Mouse (Mus musculus): ENCODE results near the gene Hgd.
A peak's percentile ranks its signal among the peaks of the same experiment; 100 is the strongest.

Hgd gene

DNA sequence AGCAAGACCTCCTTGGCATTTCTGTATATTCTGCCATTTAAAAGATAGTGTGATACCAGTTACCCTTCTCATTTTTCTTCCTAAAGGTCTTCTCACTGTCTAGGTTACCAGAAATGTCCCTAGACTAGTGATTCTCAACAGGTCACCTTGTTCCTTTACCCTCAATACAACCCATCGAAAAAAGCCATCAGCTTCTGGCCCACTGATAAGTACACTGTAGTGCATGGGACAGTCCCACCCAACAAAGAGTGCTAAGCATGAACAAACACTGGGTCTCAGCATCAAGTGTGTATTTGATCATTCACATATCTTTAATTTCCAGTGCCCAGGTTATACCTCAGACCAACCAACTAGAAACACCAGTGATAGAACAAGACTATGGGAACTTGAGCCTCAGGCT, 55.1 kb downstream of the Hgd start:
- no peak for DNase-seq

DNA sequence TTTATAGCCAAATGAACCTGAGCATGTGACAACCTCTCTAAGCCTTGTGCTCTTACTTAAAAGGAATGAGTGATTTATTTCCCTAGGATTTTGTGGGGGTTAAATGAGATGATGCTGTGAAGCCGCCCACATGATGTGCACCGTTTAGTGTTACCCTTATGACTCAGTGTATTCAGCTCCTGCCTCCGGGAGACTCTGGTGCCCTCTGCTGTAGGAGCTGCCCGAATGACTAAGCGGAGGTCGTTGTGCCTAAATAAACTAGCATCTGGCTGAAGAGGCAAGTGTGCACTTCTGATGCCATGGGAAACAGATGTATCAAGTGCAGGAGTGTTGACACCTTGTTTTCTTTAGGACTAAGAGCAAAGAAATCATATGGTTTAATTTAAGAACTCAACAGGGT, 56.2 kb downstream of the Hgd start:
- DNase-seq, result no peak

DNA sequence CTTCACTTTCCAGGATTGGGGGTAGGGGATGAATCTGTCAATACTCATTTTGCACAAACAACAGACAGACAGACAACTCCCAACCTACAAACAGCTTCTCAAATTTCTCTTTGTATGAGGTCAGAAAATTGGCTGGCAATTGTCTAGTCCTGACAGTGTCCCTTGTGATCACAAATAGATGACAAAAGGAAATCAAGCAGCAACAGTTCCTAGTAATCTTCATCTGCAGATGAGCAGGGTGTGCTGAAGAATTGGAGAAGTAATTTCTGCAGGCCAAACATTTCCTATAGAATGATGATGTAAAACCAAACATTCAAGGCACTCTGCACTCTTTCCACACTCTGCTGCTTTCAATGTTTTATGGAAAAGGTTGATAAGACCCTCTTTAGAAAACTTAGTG, 57.8 kb downstream of the Hgd start:
- DNase-seq, result no peak

DNA sequence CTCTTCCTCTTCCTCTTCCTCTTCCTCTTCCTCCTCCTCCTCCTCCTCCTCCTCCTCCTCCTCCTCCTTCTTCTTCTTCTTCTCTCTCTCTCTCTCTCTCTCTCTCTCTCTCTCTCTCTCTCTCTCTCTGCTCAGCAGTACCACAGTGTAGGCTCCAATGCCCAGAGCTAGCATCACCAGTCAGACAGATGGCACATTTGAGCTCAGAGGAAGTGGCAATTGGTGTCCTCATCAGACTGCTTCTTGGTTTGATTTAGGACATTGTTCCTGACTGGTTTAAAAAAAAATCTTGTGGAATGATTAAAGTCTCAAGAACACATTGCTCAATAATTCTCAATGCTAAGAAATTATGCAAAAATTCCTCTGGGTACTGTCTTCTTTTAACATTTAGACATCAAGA, 60.6 kb downstream of the Hgd start:
- peak in 1 of 2 experiments; percentile 23 for DNase-seq

DNA sequence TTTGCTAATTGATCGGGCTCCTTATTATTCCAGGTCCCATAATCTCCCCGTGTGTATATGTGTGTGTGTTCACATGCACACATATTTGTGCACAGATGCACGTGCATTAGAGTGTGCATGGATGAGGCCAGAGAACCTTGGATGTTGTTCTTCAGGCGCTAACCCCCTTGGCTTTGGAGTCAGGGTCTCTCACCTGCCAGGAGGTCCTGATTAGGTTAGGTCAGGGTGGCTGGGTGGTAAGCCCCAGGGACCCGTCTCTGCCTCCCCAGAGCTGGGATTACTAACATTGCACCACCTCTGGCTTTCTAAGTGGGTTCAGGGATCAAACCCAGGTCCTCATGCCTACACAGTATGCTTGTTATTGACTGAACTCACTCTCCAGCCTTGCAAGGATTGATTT, 64.5 kb downstream of the Hgd start:
- no peak for DNase-seq

DNA sequence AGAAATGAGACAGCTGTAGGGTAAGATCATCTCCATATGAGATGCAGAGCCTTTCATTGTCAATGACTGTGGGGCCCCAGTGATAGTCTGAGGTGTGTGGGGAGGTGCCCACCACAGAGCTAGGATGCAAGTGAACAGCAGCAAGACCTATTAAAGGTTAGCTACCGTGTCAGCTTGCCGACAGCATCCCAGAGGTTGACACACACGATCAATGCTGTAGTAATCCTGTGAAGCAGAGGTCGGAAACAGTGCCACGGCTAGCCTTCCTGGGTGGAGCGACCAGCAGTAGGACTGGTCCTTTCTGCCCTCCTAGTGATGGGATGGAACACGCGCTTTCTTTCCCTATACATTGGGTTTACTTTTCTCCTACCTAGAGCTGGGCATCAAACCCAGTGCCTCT, 65.3 kb downstream of the Hgd start:
- no peak for DNase-seq

DNA sequence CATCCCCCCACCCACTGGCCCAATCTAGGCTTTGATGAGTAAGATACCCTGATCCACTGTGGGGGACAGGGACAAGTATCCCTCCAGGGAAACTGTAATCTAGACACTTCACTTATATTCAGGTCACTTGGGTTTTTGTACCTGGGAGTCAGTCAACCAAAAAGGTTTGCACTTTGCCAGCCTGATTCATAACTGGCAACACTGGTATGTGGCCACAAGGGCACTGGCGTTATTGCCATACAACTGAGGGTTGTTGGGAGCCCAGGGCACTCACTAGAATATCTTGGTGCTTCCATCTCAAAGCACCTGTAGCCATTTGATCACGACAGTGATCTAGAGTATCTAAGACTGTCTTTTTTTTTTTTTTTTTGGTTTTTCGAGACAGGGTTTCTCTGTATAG, 65.8 kb downstream of the Hgd start:
- no peak for DNase-seq

DNA sequence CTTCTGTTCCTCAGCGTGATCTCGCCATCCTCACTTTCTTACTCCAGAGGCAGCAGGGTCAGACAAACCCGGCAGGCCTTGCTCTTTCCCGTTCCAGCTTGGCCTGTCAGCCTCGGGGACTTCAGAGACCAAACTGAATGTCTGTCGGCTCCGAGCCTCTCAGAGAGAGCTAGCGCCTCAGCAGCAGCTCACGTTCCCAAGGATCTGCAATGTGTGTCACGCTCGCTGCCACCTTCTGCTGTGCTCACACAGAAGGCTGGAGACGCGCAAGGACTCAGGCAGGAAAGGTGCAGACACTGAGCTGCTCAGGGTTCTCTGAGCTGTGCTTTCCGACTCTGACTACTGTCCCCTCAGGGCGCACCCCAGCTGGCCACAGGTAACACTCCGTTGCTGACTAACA, 67.1 kb downstream of the Hgd start:
- no peak for DNase-seq

DNA sequence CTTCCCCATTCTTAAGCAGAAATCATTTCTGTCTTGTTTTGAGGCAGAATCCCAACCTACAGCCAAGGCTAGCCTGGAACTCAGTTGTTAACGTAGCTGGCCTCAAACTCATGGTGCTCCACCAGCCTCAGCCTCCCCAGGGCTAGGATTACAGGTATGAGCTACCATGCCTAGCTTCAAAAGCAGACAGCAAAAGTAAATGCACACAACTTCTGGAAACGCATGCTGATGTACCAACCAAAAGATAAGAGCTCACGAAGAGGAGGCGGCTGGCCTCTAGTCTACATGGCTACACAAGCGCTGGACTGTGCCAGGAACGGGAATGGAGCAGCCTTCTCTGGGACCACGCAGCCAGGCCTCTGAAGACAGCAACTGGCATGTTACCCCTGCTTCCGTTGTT, 68.0 kb downstream of the Hgd start:
- DNase-seq, result no peak

DNA sequence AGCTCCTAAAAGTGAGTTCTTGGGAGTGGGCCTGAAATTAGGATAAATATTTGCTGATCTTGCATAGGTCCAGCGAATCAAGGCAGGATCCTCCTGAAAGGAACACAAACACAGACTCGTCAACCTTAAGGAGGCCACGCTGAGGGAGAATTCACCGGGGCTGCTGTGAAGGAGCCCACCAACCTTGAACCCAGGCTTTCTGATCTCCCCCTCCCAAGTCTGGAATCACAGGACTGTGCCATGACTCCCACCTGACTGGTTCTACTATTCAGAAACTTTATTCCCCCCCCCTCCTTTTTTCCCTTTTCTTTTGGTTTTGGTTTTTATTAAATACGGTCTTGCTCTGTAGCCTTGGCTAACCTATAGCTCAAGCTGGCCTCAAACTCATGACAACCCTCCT, 69.1 kb downstream of the Hgd start:
- DNase-seq, result no peak

DNA sequence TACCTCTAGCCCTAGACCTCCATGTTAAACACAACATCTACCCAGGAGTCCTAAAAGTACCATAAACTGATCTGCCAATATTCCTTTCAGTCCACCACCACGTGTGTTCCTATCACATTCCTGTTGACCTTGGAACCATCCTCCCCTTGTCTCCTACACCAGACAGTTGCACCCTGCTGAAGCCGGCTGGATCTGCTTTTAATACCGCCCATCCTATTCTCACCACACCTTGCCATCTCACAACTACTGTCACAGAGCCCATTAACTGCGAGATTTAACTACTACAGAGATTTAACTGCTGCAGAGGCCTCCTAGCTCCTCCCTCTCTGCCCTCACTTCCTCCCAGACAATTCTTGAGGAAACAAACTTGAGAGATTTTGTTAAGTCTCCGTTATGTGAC, 71.5 kb downstream of the Hgd start:
- no peak for DNase-seq

DNA sequence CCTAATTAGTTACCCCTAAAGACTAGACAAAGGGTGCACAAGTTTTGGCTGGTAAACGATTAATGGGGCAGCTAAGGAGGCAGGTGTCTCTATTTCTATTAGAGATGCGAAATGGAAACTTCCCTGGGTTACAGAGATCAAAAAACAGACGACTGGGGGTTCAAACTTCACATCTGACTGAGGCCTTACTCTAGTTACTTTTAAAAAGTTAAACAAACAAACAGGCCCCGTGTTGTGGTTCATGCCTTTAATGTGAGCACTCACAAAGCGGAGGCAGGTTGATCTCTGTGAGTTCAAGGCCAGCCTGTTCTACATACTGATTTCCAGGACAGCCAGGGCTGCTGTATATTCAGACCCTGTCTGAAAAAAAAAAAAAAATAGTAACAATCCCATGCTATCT, 72.7 kb downstream of the Hgd start:
- DNase-seq, result no peak

DNA sequence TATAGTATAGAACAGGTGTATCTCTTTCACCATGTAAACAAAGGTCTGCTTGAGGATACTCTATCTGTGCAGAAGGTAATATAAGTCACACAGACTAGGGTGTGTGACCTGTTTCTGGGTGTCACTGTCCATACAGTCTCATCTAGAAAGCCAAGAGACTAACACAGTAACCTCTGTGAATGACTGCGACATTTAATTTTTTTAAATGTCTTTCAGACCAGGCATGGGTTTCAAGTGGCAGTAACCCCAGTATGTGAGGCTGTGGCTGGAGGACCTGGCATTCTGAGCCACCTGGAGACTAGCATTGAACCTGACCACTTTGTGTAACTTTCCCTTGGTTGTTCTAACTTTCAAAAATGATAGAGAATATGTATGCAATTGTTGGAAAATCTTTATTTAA, 73.1 kb downstream of the Hgd start:
- no peak for DNase-seq

DNA sequence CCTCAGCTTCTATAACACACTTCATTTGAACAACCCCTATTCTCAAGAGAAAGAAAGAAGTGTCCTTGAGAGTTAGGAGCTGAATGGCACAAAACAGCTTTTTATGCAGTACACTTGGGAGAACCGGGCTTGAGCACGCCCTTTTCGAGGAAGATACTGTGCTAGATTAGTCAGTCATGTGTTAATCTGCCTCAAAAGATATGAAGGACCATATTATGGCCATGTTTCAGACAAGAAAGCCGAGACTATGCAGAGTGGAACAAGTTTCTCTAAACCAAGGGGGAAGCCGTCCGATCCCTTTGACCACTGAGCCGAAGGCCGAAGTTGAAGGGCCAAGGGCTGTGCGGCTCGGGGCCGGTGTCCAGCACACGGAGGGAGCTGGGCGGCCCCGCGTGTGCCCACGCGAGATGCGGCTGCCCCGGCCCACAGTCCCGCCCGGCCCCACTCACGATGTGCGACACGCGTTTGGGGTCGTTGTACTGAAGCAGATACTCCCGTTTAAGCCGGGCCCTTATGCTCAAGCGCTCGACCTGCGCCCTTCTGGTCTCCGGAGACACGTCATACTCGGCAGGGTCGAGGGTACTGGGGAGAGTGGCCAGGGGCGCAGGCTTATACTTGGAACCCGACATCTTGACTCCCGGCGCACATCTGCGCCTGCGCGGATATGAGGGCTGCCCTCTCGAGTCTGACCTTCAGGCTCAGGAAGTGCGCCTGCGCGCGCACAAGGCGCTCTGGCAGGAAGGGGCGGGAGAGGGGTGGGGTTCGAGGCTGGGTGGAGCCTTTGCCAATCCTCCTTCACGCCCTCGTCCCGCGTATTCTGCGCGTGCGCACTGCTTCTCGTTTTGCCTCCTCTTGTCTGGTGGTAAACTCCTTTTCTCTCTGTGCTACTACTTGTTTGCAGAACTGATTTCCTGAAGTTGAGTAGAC, 74.0 kb downstream of the Hgd start, which contains the start of gene Ndufb4:
Gene Ndufb4 (minus strand): TSS at position 723 of the 927 bp plus-strand sequence.
- DNase-seq, result peak; percentile 92 to 97

DNA sequence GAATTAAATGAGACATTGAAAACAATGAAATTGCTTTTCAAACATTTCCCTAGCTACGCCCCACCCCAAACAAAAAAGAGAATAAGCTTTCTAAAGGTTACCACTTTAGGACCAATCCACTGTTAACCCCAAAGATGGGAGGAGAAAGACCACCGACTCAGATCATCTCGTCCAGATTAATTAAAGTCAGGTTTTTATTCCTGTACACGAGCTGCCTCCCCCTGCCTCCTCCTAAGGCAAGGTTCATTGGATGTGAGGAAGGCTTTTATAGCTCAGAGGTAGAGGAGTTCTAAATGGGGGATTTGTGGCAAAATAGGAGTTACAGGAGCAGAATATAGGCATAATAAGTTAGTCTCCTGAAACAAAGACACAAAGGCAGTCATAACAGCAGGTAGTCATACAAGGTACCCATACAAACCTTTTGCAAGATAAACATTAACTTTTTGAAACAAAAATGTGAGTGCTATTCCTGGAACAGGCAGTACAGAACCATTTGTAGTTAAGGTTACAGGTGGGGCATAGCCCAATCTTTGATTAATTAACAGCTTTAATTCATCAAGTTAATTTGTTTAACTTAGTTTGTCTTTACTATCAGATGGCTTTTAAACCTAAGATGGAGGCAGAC, 75.0 kb downstream of the Hgd start:
- DNase-seq, result no peak

DNA sequence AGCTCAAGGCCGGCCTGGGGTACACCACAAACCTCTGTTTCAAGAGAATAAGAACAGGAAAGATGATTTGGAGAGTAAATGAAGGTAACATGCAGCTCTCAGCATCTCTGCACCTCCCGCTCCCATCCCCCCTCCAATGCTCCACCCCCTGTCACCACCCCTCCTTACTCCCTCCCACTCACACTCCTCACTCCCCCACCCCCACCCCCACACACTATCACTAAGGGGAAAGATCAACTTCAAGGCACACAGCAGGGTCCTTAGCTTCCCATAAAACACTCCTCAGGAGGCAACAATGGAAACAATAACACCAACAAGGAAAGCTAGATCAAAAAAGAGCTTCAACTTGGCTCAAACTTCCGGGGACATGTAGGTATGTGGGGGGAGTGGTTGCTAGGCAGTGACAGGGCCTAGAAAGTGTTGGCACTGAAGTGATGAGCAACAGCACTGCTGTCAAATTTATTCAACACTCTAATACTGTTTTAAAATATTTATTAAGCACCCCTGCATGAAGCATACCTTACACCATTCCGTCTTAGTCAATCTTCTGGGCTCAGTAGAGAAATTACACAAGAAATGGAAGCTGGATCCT, 75.9 kb downstream of the Hgd start:
- DNase-seq, result no peak

DNA sequence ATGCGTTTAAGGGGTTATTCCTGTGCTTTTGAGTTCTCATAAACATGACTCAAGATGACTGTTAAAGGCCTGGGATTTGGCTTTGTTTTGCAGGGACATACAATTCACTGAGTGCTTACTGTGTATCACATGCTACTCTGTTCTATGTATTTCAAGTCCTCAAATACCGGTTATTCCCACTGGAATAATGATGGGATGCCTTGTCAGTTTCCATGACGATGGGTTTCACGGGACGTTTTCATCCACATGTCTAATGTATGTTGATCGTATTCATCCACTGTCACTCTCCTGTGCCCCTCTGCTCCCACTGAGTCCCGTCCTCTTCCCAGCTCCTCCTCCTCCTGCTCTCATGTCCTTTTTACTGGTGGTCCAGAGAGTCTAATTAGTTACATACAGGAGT, 76.8 kb downstream of the Hgd start:
- DNase-seq, result no peak

DNA sequence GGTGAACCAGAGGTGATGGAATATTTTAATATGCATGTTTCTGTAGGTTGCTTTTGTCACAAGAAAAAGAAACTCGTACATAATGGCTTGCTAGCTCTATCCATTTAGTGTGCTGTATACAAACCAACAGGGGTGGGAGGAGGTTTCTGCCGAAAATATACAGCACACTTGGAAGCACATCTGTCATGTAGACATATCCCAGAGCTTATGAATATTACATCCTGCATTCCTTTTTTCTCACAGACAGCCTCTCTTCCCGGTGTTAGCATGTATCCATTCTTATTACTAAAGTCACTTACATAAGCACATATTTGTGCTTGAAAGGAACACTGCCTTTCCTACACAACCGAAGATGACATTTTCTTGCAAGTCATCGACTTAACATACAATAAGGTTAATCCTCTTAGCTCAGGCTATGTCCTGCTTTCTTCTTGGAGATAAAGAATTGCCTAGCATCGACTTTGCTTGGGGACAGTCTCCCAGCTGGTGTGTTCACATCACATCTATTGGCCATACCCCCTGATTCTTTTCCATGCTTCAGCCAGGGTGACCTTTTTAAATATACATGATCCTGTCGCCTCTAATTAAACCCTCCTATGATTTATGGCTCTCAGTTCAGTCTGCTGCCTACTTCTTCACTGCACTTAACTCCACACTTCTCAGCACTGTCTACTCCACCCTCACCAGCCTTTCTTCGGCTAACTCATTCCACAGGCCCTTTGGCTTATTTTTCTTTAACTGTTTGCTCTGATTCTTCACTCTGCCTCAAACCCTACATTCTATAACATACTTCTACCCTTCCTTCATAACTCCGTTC, 83.9 kb downstream of the Hgd start:
- DNase-seq, result no peak

DNA sequence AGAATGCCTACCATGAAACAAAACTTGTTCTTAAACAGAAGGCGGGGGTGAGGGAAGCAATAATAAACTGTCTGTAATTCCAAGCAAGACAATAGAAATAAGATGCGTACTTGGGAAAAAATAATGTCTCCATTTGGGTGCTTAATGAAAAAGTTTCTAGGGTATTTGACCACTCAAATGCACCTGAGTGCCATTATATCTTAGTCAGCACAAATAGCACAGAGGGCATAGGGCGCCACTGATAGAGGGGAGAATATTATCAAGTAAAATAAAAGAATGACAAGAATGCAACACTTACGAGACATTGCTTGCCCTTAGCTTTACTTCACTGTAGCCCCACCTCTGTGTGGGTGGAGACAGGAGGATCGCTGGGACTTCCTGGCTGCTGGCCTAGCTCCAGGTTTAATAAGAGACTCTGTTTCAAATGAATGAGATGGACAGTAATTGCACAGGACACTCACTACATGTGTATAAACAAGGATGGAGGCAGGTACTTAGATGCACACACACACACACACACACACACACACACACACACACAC, 85.5 kb downstream of the Hgd start:
- DNase-seq, result no peak

DNA sequence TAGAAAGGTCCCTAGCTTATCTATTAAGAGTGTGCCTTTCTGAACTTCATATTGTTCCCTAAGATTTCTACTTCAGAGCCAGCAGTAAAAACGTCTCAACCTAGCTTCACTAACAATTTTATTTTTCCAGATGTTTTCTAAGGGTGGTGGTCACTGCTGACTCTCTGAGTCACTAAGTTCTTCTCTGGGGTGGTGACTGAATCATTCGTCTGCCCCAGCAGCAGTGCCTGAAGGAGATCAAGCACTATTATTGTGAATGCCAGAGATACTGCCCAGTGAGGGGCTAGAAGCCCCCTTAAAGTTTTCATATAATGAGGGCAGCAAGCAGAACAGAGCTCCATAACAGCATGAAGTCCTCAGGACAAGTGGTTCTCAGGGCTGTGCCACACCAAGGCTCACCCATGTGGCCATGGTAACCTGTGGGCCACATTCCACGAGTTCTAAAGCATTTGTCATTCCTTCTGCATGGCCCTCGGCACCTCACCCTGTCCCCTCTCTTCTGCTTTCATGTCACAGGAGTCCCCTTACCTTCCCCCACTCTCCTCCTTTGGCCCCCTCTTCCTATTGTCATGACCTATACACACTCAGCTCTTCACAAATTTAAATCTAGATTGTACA, 90.8 kb downstream of the Hgd start:
- DNase-seq, result no peak

DNA sequence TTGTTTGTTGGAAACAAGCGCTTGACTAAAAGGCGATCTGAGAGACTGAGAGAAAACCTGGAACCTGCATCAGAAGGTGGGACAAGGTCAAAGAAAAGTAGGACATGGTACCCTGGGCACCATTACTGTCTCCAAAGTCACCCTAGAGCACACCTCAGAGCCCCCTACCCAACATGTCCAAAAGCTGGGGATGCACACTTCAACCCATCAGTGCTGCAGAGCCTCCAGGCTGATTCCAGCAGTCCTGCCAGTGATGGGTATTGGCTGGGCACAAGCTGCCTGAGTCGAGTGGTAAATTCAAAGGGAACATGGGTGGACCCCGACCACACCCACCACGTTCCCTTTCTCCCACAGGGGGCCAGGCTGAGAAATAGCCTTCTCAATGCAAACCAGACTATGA, 95.4 kb downstream of the Hgd start:
- no peak for DNase-seq

DNA sequence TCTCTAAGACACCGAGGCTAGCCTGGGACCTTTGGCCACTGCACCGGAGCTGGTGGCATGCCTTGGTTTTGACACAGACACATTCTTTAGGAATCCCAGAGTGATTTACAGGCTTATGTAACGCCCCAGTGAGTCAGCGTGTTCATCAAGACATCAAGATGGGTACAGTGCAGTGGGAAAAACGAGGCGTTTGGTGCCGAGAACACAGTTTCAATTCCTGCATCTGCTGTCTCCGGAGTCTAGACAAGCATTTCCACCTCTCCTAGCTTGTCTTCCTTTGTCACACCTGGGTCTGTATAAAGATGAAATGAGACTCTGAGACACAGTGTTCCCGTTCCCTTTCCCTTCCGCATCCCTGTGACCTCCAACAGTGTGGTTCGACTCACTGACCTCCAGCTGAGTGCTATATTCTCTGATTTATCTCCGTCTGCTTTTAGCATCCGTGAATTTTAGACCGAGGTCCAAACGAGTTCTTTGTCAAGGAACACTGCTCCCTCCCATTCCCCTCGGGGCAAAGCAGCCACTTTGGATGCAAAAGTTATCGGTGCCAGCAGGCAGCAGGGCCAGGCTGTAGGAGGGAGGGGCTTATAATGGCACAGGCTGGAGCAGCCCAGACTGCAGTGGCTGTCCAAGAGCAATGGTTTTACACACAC, 96.2 kb downstream of the Hgd start:
- peak; percentile 46 to 61 for DNase-seq
